Mouse (Mus musculus) spleen, postnatal 36 days (tissue): ENCODE data around the gene Rap2a.

Experiments
- DNase-seq, 2 experiments: peaks; one replicate each; pipeline ENCODE4 v3.0.0; 2022; ENCODE audit warnings: low spot score in 2 of 2, mixed read lengths in 1 of 2

Gene Rap2a

DNA sequence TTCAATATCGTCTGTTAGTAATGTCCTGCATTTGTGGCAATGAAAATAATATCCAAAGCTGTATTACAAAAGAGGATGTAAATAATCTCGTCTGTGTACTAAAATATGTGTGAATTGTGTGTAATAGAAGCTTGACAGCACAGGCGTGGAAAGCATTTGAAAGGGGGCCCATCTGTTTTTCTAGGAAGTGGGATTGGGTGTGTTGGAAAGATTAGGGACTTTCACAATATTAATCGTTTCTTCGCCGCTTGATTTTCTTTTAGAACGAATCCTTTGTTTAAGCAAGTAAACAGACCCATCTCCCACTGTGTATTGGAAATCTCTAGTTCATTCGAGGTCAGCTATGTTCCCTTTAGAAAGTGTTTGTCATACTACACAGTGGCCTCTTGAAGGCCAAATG, 64.2 kb downstream of the Rap2a start:
- no peak for DNase-seq

DNA sequence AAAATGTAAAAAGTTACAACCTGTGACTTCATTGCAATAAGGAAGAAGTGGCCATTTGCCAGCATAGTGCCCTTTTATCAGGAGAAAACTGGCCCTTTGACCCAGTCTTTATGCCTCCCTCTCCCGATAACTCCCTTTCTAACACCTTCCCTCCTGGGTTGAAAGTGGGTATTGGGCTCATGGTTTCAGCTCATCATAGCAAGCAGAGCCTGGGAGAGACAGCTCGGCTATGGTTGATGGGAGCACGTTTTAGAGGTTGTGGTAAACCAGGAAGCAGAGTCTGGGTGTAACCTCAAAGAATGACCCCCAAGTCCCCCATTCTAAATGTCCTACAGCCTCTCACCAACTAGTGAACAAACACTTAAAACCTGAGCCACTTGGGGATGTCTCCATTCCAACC, 64.7 kb downstream of the Rap2a start:
- DNase-seq: no peak

DNA sequence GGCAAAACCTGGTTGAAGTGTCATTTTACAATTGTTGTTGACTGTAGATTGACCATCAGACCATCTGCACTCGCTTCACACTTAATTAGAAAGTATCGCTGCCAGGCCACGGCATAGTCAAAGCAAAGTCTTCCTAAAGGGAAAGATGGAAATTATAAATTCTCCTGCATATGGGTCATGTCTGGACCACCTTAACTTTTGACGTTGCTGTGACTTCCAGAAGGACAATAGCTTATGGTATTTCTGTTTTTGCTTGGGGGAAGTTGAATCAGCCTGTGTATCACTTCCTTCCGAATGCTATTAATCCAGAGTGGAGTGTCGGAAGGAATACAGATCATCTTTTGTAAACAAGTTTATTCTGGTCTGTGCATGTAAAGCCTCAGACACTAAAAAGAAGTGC, 65.6 kb downstream of the Rap2a start:
- no peak for DNase-seq

DNA sequence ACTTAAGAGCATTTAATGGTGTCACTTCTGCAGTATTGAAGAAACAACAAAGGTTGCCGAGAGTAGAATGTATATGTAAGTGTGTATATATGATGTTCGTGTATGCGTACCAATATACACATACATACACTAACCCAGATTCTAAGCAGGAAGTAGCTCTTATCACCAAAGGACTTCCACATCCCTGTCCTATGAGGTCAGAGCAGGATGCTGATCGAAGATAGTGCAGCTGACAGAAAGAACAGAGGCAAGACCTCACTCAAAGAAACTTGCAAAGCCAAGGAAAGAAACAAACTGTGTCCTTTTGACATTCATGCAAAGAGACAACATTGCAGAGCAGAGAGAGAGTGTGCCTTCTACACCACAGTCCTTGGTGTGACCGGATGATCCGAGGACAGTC, 66.3 kb downstream of the Rap2a start:
- DNase-seq: no peak

DNA sequence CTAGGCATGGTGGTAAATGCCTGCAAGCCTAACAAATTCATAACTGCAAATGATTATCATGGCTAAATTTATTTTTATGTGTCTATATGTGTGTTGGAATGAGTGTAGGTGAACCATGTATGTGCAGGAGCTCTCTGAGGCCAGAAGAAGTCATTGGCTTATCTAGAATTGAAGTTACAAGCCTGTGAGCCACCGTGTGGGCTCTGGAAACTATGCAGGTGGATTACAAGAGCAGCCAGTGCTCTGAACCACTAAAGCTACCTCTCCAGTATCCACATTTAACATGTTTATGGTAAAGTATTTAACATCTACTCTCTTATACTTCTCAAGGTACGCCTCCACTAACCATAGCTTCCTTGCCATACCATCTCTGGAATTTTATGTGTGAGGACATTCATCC, 66.7 kb downstream of the Rap2a start:
- no peak for DNase-seq
